Mouse (Mus musculus) lung, adult 2 months (tissue): ENCODE data around the gene Csnk1g1.

ENCODE experiments used
- CTCF ChIP-seq: fragments of 200-500 bp; IDR thresholded peaks from 2 replicates; pipeline ENCODE4 v1.5.1; 2011; ENCODE audit warnings: mild to moderate bottlenecking, low read length, control low read depth; ENCODE audit not compliant: insufficient read depth
- POLR2A ChIP-seq: fragments of 200-500 bp; IDR thresholded peaks from 2 replicates; pipeline ENCODE4 v1.6.1; 2011; ENCODE audit warnings: low read depth, mild to moderate bottlenecking, control low read depth, low read length, borderline replicate concordance; ENCODE audit errors: extremely low read depth

- TF ChIP-seq POLR2A (no peak), CTCF (no peak)
Measured at GRCm38 (mm10) chr9:66081999-66082398, 173.3 kb downstream of the Csnk1g1 start.
